Mouse (Mus musculus) MN1 (cell line): ENCODE results near the gene Xrcc6.

Source experiments
- DNase-seq: peaks from one replicate; pipeline ENCODE4 v3.0.0-alpha.2; 2016; ENCODE audit warnings: low spot score

The Xrcc6 gene

DNA sequence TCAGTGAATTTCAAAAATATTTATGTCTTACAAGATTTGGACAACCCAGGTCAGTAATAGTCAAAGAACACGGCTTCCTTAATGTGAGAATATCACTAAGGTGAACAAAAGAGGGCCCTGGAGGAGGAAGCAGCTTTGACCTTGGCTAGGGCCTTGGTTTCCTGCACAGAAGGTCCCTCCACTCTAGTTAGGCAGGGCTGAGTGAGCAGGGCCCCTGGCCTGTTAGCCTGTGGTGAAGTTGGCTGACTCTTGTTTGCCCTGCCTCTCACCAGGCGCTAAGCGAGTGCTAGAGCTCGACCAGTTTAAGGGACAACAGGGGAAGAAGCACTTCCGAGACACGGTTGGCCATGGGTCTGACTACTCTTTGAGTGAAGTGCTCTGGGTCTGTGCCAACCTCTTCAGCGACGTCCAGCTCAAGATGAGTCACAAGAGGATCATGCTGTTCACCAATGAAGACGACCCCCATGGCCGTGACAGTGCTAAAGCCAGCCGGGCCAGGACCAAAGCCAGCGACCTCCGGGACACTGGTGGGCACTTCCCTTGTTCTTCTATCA lies 35.0 kb downstream of the Xrcc6 start:
- peak; percentile 69 for DNase-seq

DNA sequence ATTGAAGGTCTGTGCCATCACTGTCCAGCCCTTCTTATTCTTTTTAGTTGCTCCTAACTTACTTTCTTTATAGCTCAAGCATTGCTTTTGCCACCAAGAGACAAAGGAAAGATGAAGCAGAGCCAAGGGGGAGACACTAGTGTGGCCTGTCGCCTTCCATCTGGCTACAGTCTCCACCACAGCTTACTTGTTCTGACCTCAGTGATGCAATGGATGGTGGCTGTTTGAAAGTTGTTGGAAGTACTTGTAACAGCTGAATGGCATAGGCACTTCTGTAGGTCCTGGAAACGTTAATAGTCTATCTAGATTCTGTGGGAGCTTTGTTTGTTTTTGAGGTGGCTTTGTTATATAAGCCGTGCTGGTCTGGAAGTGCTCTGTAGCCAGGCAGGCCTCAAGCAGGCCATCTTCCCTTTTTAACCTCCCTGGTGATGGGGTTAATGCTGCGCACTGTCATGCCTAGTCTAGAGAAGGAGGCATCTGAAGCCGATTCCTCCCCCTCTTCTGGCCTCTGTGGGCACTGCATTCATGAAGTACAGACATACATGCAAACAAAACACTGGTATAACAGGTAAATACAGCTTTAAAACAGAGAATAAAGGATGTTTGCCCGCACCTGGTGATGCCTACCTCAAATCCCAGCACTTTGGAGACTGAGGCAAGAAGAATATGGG lies 36.5 kb downstream of the Xrcc6 start:
- DNase-seq = no peak

DNA sequence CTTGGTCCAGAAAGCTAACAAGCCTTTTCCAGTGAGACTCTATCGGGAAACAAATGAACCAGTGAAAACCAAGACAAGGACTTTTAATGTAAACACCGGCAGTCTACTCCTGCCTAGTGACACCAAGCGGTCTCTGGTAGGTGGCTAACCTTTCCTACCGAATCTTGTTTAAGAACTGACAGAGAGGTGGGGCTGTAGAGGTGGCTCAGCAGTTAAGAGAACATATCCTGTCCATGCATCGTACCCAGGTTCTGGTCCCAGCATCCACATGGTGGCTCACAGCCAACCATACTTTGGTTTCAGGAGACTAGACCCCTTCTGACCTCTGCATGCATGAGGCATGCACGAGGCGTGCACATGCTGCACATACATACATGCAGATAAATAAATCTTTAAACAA lies 39.6 kb downstream of the Xrcc6 start:
- DNase-seq = no peak

DNA sequence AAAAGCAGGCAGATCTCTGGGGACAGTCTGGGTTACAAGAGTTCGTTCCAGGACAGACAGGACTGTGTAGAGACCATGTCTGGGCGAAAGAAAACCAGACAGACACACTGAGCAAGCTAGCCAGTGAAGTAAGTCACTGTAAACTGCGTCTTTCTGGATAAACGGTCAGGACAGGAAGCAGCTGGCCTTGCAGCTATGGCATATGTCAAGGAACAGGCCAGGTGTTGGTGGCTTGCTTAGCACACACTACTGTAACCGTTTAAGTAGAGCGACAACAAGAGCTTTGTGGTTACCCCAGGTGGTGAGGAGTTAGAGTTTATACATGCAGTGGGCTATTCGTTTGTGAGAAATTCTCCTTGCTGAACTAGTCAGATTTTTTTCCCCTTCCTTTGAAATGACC lies 40.1 kb downstream of the Xrcc6 start:
- no peak for DNase-seq

DNA sequence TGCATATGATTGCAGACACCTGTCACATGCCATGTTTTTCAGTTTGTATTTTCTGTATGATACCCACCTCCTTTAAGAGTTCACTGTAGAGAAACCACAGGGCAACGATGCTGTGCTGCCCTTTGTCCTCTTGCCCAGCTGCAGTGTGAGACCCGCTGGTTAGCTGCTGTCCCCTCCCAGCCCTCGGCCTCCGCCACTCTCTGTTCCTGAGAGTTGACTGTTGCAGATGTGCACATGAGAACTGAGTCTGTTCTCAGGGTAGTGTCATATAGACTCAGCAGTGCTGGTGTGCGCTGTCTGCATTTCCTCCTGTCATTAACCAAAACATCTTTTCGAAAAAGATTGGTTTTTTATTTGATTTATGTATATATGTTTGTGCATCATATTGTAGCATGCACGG lies 44.8 kb downstream of the Xrcc6 start:
- DNase-seq = no peak

DNA sequence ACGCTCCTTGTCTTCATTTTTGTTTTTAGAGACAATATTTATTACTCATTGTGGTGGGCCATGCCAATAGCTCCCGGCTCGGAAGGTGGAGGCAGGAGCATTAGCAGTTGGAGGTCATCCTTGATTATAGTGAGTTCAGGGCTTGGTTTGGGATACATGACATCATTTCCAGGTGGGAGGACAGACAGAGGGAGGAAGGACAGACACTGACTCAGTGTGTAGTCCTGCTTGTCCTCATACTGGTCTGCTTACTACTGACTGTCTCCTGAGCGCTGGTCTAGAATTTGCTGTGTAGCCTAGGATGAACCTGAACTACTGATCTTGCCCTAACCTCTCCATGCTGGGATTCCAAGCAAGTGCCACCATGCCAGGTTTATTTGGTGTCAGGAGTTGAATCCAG lies 46.1 kb downstream of the Xrcc6 start, which contains the start of gene Desi1:
Gene Desi1, minus strand, starts transcription at position 101 of the 400 bp plus-strand sequence.
- DNase-seq = no peak

DNA sequence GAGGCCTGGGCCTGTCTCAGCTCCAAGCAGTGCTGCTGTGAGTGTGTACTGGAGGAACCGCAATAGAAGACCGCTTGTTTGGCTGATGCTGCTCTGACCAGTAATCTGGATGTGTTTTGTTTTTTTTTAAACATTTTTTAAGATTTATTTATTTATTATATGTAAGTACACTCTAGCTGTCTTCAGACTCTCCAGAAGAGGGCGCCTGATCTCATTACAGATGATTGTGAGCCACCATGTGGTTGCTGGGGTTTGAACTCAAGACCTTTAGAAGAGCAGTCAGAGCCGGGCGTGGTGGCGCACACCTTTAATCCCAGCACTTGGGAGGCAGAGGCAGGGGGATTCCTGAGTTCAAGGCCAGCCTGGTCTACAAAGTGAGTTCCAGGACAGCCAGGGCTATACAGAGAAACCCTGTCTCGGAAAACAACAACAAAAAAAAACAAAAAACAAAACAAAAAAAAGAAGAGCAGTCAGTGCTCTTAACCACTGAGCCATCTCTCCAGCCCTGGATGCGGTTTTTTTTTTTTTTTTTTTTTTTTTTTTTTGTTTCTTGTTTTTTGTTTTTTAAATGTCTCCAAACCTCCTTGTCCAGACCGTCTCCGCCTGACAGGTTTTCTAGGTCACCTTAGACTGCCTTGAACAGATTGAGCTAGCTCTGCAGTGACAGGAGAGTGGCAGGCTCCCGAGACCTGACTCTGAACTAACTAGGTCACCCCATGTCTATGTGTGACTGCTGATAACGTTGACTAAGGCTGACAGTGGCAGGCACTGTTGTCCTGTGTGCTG lies 48.5 kb downstream of the Xrcc6 start:
- no peak for DNase-seq

DNA sequence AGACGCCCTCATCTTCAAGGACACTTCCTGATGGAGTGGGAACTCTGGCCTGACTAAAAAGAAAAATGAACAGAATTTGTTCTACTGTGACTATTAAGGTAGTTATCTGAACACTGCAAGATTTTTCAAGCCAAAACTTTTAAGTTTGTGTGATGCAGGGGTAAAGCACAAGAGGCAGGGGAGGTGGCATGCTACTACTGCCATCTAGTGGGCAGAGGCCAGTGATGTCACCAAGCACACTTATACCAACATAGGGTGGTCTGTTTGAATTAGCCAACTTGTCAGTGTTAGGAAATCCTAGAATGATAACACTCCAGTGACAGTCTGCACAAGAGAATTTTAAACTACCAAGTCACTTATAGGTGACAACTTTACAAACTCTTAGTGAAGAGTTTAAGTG lies 53.0 kb downstream of the Xrcc6 start:
- DNase-seq = peak; percentile 73

DNA sequence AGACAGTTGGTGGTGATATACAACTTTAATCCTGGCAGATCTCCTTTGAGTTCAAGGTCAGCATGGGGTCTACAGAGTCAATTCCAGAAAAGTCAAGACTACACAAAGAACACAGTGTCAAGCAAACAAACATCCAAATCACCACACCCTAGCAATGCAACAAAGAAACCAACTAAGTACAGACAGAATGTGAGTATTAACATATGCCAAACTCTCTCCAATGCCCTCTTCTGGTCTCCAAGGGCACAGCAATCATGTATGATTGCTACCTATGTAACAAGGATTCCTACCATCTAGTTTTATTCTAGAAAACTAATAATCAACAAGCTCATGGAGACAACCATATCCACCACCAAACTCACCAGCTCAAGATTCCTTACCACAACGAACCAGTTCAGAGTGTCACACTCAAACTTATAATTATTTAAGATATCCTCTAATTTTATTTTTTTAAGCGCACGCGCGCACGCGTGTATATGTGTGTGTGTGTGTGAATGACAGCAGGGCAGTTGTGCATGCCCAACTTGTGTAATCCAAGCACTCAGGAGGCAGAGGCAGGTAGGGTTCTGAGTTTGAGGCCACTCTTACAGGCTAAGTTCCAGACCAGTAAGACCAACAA lies 56.6 kb downstream of the Xrcc6 start:
- peak; percentile 48 for DNase-seq

DNA sequence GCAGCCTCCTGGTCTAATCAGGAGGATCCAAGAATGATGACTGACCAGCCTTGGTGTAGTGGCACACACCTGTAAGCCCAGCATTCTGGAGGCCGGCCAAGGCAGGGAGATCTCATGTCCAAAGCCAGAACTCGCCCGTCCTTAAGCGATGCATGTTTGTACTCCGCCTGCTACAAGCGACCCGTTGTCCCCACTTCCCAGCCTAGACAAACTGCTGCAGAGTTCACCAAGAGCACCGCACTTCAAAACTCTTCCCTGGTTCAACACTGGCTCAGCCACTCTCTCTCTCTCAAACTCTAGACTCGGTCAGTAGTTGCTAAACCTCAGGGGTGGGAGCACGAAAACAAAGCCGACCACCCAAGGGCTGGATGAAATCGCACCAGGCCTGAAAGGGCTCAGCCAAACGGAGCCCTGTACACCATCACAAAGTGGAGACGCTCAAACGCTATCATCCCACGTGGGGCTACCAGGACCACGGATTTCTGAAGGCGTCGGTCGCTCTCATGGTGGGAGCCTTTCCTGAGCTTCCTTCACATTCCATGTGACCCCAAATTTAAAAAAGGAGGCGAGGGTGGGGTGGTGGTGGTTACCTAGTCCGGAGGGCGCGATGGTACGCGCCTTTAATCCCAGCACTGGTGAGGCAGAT lies 58.7 kb downstream of the Xrcc6 start:
- DNase-seq = peak; percentile 54

DNA sequence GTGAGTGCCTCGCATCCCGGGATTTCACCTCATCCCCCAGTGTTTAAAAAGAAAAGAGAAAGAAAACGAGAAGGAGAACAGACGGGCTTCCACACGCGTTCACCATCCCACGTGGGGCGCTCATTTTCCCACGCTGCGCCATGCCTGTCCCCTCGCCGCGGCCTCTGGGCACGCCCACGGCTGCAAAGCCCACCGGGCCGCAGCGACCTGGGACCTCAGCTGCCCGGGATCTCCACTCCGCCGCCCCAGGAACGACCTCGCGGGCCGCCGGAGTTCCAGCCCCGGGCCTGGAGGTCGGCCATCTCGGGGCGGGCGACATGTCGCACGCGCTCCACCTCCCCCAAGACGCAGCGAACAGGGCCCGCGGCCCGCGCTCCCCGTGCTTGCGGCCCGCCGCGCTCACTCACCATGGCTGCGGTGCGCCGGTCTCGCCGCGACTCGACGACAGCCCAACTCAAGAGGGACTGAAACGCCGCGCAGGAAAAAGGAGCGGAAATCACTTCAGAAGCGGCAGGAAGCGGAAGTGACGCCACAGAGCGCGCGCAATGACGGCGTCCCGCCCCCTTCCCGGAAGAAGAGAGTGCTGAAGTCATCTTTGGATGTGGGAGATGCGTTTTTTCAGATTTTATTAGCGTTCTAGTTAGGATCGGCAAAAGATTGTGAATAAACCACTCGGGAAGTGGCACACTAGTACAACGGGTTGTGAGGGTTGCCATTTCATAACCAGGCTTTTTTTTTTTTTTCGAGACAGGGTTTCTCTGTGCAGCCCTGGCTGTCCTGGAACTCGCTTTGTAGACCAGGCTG lies 59.6 kb downstream of the Xrcc6 start, which contains the start of gene Snu13:
Gene Snu13, minus strand, starts transcription at position 519 of the 804 bp plus-strand sequence.
- DNase-seq = peak; percentile 95

DNA sequence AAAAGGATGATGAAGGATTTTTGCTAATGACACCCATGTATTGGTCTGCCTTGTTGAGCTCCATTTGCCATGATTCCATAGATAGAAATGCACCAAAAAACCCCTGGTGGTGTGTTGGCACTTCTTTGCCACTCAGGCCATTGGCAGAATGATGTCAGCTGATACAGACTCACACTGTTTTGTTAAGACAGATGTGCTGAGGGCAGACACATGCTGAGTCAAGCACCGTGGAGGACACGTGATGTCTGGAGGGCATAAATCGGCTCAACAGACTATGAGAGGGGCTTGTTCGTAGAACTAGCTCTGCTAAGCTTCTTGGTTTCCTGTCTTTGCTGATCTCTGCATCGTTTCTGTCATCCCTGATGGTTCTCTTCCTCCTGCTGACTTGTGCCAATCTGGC lies 64.9 kb downstream of the Xrcc6 start:
- no peak for DNase-seq

DNA sequence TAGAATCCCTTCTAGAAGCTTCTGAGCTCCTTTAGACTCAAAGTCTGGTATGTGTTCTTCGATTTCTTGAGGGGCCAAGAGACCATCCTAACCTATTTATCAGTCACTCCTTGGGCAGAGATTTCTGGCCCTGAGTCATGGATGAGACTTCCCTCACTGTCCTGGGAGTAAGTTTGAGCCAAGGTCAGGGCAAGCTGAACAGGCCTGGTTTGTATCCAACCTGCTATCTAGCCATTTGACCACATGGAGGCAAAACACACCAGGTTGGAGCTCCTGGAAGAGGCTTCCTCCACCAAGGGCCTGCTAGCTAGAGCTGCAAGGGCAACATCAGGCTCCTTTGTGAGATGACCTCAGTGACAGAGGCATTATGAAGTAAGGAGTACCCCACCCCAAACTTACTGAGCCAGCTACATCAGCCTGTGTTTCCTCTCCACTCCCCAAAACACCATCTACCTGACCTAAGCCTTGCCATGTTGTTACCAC lies 71.1 kb downstream of the Xrcc6 start, which contains the start of gene 4930407I10Rik:
Gene 4930407I10Rik, plus strand, starts transcription at position 433 of the 483 bp plus-strand sequence.
- DNase-seq = no peak

DNA sequence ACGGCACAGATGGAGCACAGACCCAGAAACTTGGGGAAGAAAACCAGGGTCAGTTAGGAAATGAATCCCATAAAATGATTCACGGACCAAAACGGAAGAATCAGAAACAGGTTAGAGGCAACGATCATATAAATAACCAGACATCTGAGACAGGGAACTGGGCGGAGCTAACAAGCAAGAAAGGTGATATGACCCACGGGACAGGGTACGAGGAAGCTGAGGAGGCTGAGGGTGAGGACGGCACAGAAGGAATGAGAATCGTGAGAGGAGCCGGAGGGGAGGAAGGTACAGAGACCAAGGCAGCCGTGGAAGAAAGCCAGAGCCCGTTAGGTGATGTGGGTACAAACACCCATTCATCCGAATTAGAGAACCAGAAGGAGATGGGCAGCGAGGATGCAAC lies 76.3 kb downstream of the Xrcc6 start:
- peak; percentile 30 for DNase-seq

DNA sequence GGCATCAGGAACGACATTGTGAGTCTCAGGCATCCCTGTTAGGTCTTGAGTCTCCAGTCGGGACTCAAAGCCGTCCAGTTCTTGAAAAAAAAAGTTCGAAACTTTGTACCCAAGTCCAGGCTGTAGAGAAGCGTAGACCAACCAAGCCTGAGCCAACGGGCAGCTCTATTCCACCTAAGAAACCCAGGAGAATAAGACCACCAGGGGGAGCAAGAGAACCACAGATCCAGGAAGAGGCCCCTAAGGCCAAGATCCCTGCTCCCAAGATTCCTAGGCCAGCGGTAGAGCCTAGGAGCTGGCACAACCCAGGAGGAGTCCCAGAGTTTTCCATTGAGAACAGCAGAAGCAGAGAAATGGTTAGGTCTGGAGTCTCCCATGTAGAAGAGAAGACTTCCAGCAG lies 77.9 kb downstream of the Xrcc6 start:
- peak; percentile 94 for DNase-seq

DNA sequence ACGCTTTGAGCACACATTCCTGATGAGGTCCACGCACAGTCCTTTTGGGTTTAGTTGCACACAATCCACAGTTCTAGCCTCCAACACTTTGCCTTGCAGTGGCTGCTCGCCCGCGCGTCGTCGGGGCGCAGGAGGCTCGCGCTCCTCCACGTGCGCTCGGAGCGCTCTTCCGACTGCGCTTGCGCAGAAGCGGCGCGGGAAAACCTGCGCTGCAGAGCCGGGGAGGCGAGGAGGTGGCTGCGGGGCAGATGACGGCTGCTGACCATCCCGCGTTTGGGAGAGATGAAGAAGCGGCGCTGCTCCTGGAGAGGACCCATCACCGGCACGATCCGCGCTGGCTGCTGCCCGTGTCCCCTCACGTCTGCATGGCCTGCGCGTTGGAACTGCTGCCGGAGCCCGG lies 82.3 kb downstream of the Xrcc6 start, which contains the start of gene Mei1:
Gene Mei1, plus strand, starts transcription at position 99 of the 400 bp plus-strand sequence.
- no peak for DNase-seq

DNA sequence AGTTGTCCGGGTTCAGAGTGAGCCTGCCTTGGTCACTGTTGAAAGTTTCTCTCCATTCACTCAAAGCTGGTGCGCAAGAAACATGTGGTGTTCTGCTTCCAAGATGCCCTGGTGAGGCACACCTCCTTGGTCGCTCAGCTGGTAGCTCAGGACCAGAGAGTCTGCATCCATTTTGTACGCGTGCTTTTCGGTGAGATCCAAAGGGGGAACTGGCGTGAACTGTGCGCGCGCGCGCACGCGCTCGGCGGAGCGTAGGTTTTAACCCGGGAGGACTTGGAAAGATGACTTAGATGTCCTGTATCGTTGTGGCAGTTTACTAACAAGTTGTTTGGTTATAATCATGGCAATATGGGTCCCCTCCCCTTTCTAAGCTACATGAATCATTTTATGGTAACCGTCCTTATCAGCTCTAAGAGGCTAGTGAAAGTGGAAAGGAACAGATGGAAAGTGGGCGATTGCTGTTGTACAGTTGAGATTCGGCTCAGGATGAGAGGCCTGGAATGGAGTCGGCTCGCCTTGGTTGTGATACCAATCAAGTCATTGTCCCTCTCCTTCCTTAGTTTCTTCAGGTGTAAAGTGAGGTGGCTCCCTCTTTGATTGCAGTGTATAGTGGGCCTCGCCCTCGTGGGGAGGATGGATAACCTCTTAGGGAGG lies 84.3 kb downstream of the Xrcc6 start:
- no peak for DNase-seq

DNA sequence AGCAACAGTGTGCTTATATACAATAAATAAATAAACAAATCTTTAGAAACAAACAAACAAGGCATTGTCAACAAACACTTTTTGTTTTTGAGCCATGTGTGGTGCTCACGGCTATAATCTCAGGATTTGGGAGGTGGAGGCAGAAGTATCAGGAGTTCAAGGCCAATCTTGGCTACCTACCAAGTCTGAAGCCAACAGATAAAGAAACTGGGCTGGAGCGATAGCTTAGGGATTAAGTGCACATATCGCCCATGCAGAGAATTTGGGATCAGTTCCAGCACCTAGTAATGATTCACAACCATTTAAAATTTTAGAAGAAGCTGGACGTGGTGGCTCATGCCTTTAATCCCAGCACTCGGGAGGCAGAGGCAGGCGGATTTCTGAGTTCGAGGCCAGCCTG lies 85.9 kb downstream of the Xrcc6 start:
- no peak for DNase-seq

DNA sequence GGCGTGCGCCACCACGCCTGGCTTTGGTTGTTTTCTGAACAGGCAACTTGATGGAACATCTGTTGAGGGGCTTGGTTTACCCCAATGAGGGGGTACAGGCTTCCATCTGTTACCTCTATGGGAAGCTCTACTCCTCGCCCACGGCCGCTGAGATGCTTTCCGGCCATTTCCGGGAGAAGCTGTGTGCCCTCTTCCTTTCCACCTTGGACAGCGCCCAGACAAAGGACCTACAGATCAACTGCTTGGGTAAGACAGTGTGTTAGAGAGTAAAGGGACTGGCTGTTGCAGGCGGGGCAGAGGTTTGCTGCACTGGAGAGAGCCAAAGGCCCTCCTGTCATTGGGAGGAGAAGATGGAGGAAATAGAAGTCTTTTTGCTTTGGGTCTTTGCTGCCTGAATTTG lies 92.2 kb downstream of the Xrcc6 start:
- no peak for DNase-seq

DNA sequence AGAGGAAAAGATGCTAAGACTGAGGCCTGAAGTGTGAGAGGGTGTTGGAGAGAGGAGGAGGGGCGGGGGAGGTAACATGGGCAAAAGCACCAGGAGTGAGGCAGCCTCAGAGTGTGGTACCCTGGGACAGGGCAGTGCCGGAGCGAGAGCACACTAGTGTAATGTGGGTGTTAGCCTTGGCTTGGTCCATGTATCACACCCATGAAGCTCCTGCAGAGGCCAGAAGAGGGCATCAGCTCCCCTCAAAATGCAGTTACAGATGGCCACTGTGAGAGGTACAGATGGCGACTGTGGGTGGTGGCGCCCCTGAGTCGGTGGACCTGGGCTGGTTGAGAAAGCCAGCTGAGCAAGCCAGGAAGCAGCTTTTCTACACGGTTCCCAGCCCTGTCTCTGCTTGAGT lies 93.5 kb downstream of the Xrcc6 start:
- DNase-seq = peak; percentile 28

DNA sequence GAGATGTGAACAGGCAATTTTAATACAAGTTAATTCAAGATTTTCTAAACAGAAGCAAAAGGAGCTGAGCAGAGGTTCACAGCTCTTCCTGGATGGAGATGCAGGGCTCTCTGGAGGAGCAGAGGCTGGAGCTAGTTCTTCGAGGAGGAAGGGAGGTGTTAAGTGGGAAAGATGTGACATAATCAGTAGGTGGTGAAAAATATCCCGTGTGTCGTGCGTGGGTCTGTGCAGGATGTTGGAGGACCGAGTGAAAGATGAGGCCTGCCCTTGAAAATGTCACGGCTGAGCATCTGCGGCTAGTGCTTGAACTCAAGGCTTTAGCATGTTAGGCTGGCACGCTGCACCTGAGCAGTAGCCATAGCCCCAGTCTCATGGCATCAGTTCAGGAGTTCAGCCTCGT lies 98.0 kb downstream of the Xrcc6 start:
- no peak for DNase-seq
